Mouse (Mus musculus): ENCODE measurements around the gene Scly.

The Scly gene

GRCm38 (mm10) chr1:91299707-91300426, 1.7 kb downstream of the Scly start:
- peak; percentile 77 for DNase-seq (ENCODE audit: low spot score)

DNA sequence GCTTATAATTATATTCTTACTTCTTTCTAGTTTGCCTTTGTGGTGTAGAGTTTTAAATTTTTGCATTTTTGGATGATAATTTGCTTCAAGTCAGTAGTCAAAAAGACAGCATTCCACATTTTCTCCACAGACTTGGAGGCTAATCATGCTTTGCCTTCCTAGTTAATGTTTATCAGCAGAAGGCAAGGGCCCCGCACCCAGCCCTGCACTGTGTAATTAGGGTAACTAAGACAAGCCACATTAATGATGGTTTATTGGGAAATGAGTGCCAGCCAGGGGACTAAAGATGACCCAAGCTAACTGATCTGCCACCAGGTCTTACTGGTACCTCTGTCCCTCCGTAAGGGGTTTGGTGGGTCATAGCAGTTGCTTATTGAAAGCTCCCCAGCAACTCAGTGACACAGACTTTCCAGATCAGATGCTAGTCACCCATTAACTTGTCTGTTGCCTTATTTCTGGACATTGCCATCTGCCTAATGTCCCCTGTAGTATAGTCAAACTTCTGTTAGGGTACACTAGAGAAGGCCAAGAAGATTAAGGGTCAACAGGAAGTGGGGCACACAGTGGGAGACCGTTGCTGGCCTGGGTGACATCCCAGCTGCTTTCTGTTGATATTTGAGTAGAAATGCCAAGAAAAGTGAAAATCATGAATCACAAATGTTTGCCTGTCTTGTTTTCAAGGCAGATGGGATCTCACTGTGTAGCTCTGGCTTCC, 3.2 kb downstream of the Scly start:
- DNase-seq (ENCODE audit: low spot score), result peak; percentile 50

DNA sequence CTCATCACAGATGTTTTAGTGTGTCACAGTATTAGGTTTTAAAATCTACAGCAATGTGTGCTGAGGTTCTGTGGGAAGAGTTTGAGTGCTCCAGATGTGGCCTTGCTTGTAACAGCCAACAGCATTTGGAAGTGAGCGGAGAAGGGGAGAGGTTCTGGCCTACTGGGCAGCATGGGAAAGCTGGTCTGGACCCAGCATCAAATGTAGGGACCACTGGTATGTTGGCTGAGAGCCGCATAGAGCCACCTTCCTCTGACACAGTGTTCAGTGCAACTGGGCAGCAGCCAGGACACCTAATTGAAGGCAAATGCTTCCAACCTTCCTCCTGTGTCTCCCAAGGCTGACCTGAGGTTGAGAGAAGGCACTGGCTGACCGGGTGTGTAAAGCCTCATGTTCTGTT, 3.9 kb downstream of the Scly start:
- peak; percentile 38 for DNase-seq (ENCODE audit: low spot score)

GRCm38 (mm10) chr1:91304621-91305020, 6.5 kb downstream of the Scly start:
- no peak for DNase-seq (ENCODE audit: low spot score)

DNA sequence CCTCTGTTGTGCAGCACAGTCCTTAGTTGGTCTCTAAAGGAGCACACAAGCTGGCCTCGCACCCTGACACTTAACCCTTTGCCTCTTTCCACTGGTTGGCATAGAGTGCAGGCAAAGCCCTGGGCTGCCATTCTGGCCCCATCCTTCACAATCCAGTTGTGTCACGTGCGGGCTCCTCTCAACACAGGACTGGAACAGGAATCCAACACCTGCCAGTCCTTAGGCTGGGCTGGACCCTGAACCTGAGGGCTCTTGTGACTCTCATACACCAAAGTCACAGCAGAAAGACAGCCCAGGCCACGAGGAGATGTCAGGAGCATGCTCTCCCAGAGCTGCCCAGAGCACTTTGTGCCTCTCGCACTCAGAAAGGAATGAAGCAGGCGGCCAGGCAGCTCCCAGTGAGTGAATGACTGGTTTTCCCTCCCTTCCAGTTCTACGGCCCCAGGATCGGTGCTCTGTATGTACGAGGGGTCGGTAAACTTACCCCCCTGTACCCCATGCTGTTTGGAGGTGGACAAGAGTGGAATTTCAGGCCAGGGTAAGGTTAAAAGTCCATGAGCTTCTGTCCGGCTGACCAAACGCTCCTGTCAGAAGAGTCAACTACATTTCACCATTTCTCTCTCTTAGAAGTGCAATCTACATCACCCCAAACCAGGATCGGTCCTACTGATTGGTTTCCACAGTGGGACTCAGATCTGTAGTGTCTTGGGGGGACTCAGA, 11.4 kb downstream of the Scly start:
- no peak for DNase-seq (ENCODE audit: low spot score)

GRCm38 (mm10) chr1:91312273-91312672, 14.1 kb downstream of the Scly start:
- DNase-seq (ENCODE audit: low spot score), result no peak

DNA sequence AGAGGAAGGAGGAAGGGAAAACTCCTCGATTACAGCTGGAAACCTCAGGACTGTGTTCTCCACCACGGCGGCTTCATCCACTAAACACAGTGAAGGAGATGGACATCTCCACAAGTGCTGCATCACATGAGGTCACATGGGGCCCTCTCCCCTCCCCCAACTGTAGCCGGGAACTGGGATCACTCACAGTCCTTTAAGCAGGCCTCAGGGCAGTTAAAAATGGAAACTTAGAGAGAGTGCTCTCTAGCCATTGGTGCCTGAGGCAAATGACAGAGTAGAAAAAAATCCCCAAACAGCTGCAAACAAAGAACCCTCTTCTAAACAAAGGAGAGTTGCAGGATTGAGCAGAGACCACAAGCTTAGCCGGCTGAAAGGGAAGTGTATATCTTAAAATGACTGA, 15.1 kb downstream of the Scly start:
- DNase-seq (ENCODE audit: low spot score), result no peak

DNA sequence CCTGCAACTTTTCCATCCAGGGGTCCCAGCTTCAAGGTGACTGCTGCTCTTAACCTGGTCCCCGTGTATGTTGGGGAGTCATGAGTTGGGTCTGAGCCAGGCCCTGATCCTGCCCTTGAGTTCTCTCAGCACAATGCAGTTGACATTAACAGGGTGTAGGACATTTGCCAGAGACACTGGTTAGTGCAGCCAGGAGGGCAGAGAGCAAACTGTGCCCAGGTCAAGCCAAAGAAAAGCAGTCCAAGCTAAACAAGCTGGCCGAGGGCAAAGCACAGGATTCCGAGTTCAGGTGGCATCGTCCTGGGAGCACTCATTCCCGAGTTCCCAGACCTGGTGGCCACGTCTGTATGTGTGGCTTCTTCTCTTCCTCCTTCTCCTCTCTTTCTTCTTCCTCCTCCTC, 19.5 kb downstream of the Scly start:
- DNase-seq (ENCODE audit: low spot score), result no peak

GRCm38 (mm10) chr1:91321760-91322438, 23.8 kb downstream of the Scly start, which contains the start of gene Espnl:
TSS of gene Espnl (plus strand) at chr1:91322075.
- no peak for DNase-seq (ENCODE audit: low spot score)

DNA sequence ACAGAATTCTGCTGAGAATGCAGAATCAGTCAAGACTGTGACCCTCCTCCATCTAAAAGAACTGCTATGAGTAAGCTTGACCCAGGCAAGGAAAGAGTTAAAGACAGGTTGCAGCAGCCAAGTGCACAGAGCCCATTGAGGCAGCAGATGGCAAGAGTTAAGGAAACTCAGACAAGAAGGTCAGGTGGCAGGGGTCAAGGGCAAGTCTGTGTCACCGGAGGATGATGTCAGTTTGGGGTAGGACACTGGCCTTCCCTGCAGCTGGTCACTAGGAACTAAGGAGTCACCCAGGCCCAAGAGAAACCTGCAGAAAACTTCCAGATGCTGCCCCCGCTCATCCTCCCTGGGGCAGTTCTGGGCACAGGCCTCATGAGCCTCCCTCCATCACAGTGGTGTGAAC, 26.5 kb downstream of the Scly start:
- no peak for DNase-seq (ENCODE audit: low spot score)

DNA sequence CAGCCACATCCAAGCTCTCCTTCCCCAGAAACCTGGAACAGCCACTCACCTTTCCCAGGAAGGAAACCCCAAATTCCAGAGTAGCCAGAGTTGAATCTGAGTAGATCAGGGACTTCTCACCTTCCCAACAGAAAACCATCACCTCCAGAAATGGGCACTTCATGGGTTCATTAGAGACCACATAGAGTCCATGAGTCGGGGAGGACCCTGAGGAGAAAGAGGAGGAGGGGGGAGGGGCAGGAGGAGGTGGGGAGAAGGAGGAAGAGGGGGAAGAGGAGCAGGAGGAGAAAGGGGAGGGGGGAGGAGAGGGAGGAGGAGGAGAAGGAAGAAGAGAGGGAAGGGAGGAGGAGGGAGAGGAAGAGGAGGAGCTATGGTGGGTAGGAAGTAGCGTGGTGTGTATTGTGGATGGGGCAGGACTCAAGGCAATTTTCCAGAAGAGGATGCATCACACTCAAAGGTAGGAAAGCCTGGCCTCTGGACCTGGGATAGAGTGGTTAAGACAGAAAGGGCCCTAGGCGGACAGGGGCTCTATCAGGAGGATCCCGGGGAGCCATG, 27.4 kb downstream of the Scly start:
- no peak for DNase-seq (ENCODE audit: low spot score)

DNA sequence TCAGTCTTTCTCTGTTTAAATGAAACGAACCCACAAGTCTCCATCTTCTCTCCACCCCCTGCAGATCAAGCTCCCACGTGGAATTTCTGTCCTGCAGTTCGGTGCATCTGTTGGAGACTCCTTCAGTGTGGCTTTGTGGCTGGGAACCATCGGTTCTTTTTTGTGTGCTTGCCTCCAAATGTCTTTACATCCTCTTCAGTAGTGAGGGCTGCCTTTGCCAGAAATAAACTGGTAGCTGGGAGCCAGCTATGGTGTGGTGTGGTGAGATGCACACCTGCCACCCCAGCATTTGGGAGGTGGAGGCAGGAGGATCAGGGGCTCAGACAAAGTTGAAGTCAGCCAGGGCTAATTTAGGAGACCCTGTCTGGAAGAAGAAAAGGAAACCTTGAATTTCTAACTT, 34.0 kb downstream of the Scly start:
- DNase-seq (ENCODE audit: low spot score), result no peak

GRCm38 (mm10) chr1:91333582-91333981, 35.4 kb downstream of the Scly start:
- no peak for DNase-seq (ENCODE audit: low spot score)

GRCm38 (mm10) chr1:91337355-91337754, 39.2 kb downstream of the Scly start:
- DNase-seq (ENCODE audit: low spot score), result no peak

- no peak for DNase-seq (ENCODE audit: low spot score)
Observed at GRCm38 (mm10) chr1:91344001-91344400, 45.9 kb downstream of the Scly start.

DNA sequence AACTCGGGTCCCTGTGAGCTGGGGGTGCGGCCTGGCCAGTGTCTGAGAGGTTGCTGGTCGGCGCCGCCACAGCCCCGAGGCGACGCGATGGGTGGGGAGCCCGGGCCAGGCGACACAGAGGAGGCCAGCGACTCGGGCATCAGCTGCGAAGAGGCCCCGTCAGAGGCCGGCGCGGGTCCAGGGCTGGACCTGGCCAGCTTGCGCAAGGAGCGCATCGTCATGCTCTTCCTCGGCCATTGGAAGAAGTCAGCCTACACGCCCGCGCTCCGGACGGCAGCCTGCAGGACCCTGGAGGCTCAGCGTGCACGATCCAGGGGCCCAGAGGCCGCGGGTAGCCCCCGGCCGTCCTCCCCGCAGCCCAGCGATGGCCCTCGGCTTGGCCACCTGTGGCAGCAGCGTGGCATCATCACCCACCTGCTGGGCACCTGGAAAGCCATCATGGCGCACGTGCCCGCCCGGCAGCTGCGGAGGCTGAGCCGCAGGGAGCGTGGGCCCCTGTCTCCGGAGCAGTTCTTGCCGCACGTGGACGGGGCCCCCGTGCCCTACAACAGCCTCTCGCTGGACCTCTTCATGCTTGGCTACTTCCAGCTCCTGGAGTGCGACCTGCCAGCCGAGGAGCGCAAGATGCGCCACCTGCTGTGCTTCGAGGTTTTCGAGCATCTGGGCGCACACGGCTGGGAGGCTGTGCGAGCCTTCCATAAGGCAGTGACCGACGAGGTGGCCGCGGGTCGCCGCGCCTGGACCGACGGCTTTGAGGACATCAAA, 47.0 kb downstream of the Scly start:
- no peak for DNase-seq (ENCODE audit: low spot score)

DNA sequence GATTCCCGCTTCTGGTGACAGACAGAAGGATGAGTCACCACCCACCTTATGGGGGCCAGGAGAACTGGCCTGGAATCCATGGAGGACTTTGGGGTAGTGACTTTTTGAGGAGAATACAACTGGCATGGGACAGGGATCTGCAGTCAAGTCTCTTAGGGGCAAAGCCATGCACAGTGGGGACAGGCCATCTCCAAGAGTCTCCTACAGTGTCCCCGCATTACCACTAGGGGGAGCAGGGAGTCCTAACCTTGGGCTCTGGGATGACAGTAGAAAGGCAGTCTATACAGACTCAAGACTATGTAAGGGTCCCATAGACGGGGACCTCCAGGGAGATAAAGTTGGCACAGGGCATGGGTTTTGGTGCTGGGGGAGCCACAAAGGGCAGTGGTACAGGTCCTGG, 48.8 kb downstream of the Scly start:
- DNase-seq (ENCODE audit: low spot score), result peak; percentile 72

- no peak for DNase-seq (ENCODE audit: low spot score)
Observed at GRCm38 (mm10) chr1:91350841-91351240, 52.7 kb downstream of the Scly start, which contains the start of gene Klhl30. TSS of gene Klhl30 (plus strand) at chr1:91351016.

DNA sequence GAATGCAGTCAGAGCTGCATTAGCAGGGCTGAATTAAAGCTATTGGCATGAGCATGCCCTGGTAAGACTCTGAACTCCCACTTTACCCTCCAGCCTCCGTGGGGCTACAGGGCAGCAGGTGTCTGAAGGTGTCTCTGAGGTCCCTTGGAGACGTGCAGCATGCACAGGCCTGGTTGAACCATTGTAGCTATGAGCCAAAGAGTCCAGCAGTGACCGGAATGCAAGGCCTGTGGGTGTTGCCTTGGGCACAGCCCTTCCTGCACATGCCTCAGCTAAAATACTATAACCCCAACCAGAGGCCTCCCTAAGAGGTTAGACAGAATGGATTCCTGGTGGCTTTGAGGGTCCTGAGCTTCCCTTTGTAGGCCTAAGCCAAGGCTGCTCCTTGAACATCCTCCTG, 53.1 kb downstream of the Scly start:
- DNase-seq (ENCODE audit: low spot score), result no peak

- DNase-seq (ENCODE audit: low spot score), result no peak
Observed at GRCm38 (mm10) chr1:91352277-91352676, 54.1 kb downstream of the Scly start.

DNA sequence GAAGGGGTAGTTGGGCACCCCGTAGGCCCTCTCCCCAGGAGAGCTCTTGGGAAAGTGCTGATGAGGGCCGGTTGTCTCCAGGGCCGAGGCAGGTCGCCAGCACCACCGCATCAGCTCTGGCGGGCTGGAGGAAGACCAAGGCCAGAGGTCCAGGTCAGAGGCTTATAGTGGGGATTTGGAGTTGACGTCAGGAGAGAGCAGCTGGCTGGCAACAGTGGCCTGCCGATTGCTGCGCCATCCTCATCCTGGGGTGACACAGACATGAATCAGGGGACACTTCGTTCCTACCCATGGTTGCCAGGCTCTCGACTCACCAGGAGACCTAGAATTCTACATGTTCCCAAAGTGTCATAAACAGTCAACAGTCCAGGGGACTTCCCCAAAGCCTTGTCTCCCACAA, 58.0 kb downstream of the Scly start:
- DNase-seq (ENCODE audit: low spot score), result no peak
